Mouse (Mus musculus): ENCODE results near the gene Zc3h12d.
"Not testable (repeated sequence)": the region's sequence is repeated elsewhere in the genome, so short reads cannot be mapped to it uniquely, and the experiment has no call there.

The Zc3h12d gene

GRCm38 (mm10) chr10:7870571-7871315, 38.5 kb downstream of the Zc3h12d start:
- peak; percentile 74 for DNase-seq (ENCODE audit: low read depth, low spot score)

- DNase-seq (ENCODE audit: low read depth, low spot score), result no peak
Observed at GRCm38 (mm10) chr10:7871381-7872020, 39.2 kb downstream of the Zc3h12d start.

GRCm38 (mm10) chr10:7874194-7874593, 41.9 kb downstream of the Zc3h12d start:
- DNase-seq (ENCODE audit: low read depth, low spot score), result no peak

GRCm38 (mm10) chr10:7880283-7880682, 48.0 kb downstream of the Zc3h12d start:
- DNase-seq (ENCODE audit: low read depth, low spot score), result not testable (repeated sequence)

- DNase-seq (ENCODE audit: low read depth, low spot score), result no peak
Observed at GRCm38 (mm10) chr10:7881971-7882370, 49.7 kb downstream of the Zc3h12d start.

GRCm38 (mm10) chr10:7883524-7883923, 51.3 kb downstream of the Zc3h12d start:
- peak; percentile 73 for DNase-seq (ENCODE audit: low read depth, low spot score)

GRCm38 (mm10) chr10:7888256-7888868, 56.1 kb downstream of the Zc3h12d start:
- no peak for DNase-seq (ENCODE audit: low read depth, low spot score)

- DNase-seq (ENCODE audit: low read depth, low spot score), result peak; percentile 16
Observed at GRCm38 (mm10) chr10:7900719-7901627, 68.7 kb downstream of the Zc3h12d start.

GRCm38 (mm10) chr10:7904157-7904556, 71.9 kb downstream of the Zc3h12d start:
- DNase-seq (ENCODE audit: low read depth, low spot score), result no peak

GRCm38 (mm10) chr10:7907151-7907550, 74.9 kb downstream of the Zc3h12d start:
- DNase-seq (ENCODE audit: low read depth, low spot score), result no peak

- no peak for DNase-seq (ENCODE audit: low read depth, low spot score)
Observed at GRCm38 (mm10) chr10:7911268-7911667, 79.0 kb downstream of the Zc3h12d start.
